Mouse (Mus musculus): ENCODE measurements around the gene Faap100.

Gene Faap100

DNA sequence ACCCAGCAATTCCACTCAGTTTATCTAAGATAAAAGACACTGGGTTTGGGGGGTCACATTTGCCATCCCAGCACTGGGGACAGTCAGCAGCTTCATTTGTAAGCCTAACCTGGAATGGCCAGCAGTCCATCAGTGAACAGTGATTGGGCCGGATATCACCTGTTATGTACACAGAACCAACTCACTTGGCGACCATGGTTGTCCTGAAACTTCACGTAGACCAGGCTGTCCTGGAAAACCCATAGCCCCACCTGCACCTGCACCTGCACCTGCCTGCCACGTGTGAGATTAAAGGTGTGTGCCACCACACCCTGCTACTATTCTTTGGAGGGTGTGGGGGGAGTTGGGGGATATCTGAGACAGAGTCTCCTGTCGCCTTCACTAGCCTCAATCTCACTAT, 59.3 kb downstream of the Faap100 start:
- in situ Hi-C loops (cut with MboI), result no loop called here

Measured in mature B cell (primary cell).